Mouse (Mus musculus): ENCODE data around the gene Tmem30a. TPM values are rescaled to one million over a fixed set of nuclear protein-coding genes. Genes with fewer than 3 reads are reported as not detected.

Gene Tmem30a
- polyA plus RNA-seq, 1 experiment from 2014 or later, result 98.0 TPM

DNA sequence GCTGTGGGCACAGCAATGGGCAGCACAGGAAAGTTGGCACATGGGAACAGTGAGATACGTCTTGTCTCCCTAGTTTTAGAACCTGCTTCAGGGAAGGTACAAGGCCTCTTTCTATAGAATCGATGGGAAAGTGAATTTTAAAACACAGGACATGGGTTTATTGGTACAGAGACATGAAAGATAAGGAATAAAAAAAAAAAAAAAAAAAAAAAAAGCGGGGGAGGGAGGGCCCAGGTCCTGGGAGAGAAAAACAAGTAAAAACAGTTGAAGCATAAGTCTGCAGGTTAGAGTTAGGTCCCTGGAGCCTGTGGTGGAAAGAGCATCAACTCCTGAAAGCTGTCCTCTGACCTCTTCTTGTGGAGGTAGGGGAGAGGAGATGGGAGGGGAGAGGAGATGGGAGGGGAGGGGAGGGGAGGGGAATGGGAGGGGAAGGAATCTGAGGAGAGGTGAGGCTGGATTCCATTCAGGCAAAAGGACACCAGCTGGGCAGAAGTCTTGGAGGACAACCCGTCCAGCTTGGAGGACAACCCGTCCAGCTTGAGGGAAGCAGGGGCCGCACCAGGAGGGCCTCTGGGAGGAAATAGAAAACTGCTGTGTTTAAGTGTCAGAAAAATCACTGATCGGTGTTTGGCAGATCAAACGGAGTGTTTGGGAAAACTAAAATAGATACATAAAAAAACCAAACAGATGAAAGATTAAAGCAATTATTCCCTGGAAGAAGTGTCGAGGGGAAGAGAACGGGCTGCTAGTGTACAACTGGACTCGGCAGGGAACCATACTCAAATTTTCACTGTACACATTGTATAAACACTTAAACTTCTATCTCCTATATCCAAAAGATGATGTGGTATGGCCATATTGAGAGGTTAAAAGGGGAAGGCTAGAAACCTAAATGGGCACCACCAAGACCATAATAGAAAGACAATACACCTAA lies 17.9 kb upstream of the Tmem30a start:
- 74% methylated on average over 10 of the region's 11 CpGs for WGBS
- Histone ChIP-seq H3K27me3 (ENCODE audit: insufficient read depth, low read length) (no peaks in the 10 kb centered on the region), H3K9ac (ENCODE audit: low read depth, low read length) (no peak overlapping the region), H3K36me3 (ENCODE audit: insufficient read depth, low read length) (no peaks in the 10 kb centered on the region), H3K4me3 (replicated peaks; ENCODE audit: low read depth, low read length) (no peak overlapping the region), H3K4me1 (replicated peaks; ENCODE audit: insufficient read depth, low read length) (no peaks in the 10 kb centered on the region), H3K27ac (no peak overlapping the region), H3K9me3 (replicated peaks; ENCODE audit: low read length) (no peaks in the 10 kb centered on the region), H3K4me2 (ENCODE audit: low read length) (no peak overlapping the region)
- no peak for ATAC-seq (replicated peaks; ENCODE audit: low FRiP score, low read depth)
- no peak for TF ChIP-seq CTCF (IDR thresholded peaks at IDR 0.05; ENCODE audit: low read depth)
- no peak for DNase-seq (ENCODE audit: low spot score)

DNA sequence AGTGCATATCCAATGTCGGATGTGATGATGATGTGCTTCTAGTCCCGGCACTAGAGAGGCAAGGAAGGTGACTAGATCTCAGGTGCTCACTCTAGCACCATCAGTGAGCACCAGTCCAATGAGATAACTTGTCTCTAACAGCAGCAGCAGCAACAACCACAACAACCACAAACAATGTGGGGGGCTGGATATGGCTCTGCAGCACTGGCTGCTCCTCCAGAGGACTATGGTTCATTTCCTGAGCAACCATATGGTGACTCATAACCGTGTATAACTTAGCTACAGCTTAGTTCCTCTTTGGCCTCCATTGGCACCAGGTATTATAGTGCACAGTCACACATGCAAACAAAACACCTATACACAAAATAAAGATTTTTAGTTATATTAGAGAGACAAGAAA lies 17.2 kb upstream of the Tmem30a start:
- Histone ChIP-seq H3K4me3 (replicated peaks; ENCODE audit: low read depth, low read length) (no peak overlapping the region), H3K9me3 (replicated peaks; ENCODE audit: low read length) (no peaks in the 10 kb centered on the region), H3K27ac (no peak overlapping the region), H3K4me2 (ENCODE audit: low read length) (no peak overlapping the region), H3K27me3 (ENCODE audit: insufficient read depth, low read length) (no peaks in the 10 kb centered on the region), H3K36me3 (ENCODE audit: insufficient read depth, low read length) (no peaks in the 10 kb centered on the region), H3K9ac (ENCODE audit: low read depth, low read length) (no peak overlapping the region), H3K4me1 (replicated peaks; ENCODE audit: insufficient read depth, low read length) (no peaks in the 10 kb centered on the region)
- DNase-seq (ENCODE audit: low spot score), result no peak
- ATAC-seq (replicated peaks; ENCODE audit: low FRiP score, low read depth), result no peak
- TF ChIP-seq CTCF (IDR thresholded peaks at IDR 0.05; ENCODE audit: low read depth), result no peak
- 73% methylated on average over 3 of the region's 3 CpGs for WGBS

DNA sequence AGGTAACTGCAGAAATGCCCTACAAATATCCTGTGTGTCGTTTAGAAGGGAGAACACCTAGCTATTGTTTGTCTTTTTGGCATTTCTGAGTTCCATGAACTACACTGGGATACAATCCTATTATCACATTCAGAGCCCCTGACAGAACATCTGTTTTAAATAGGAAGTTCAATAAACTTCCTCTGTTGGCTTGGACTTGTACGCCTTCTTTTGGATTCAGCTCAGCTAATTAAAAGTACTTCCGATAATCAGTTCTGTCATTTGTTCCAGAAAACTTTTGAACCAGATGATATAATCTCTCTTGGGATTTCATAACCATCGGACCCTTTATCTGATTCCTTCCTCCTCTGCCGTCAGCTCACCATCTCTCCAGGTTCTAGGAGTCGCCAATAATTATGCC lies 16.1 kb upstream of the Tmem30a start:
- H3K4me3 ChIP-seq (replicated peaks; ENCODE audit: low read depth, low read length), result no peak overlapping the region
- 58% methylated on average over 6 of the region's 6 CpGs for WGBS
- no peaks in the 10 kb centered on the region for H3K9me3 ChIP-seq (replicated peaks; ENCODE audit: low read length)
- no peak for DNase-seq (ENCODE audit: low spot score)
- ATAC-seq (replicated peaks; ENCODE audit: low FRiP score, low read depth), result no peak
- H3K9ac ChIP-seq (ENCODE audit: low read depth, low read length), result no peak overlapping the region
- H3K4me2 ChIP-seq (ENCODE audit: low read length), result no peak overlapping the region
- no peak overlapping the region for H3K27ac ChIP-seq
- no peaks in the 10 kb centered on the region for H3K36me3 ChIP-seq (ENCODE audit: insufficient read depth, low read length)
- no peaks in the 10 kb centered on the region for H3K4me1 ChIP-seq (replicated peaks; ENCODE audit: insufficient read depth, low read length)
- no peaks in the 10 kb centered on the region for H3K27me3 ChIP-seq (ENCODE audit: insufficient read depth, low read length)
- no peak for TF ChIP-seq CTCF (IDR thresholded peaks at IDR 0.05; ENCODE audit: low read depth)

DNA sequence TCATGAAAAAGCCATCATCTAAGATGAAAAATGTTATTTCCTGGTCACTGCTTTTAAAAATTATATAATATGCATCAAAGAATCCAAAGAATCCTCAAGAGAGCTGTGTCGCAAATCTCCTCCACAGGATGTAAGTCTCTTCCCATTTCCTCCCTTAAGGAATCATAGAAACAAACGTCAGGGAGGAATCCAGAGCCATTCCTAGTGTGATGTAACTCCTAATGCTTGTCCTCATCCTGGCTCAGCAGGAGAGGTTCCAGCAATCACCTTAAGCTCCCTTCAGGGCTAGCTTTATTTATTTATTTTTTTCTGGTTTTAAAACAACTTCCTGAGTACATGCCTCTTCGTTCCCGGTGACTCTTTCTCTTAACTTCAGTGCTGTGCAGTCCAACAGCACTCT lies 13.9 kb upstream of the Tmem30a start:
- no peak for TF ChIP-seq CTCF (IDR thresholded peaks at IDR 0.05; ENCODE audit: low read depth)
- no peaks in the 10 kb centered on the region for H3K9me3 ChIP-seq (replicated peaks; ENCODE audit: low read length)
- no peak overlapping the region for H3K9ac ChIP-seq (ENCODE audit: low read depth, low read length)
- no peak overlapping the region for H3K27ac ChIP-seq
- WGBS, result 48% methylated on average over 4 of the region's 4 CpGs
- DNase-seq (ENCODE audit: low spot score) (peak; percentile 31), ATAC-seq (replicated peaks; ENCODE audit: low FRiP score, low read depth) (no peak)
- H3K4me2 ChIP-seq (ENCODE audit: low read length), result no peak overlapping the region
- H3K36me3 ChIP-seq (ENCODE audit: insufficient read depth, low read length), result no peaks in the 10 kb centered on the region
- no peak overlapping the region for H3K4me3 ChIP-seq (replicated peaks; ENCODE audit: low read depth, low read length)
- H3K4me1 ChIP-seq (replicated peaks; ENCODE audit: insufficient read depth, low read length), result no peaks in the 10 kb centered on the region
- H3K27me3 ChIP-seq (ENCODE audit: insufficient read depth, low read length), result no peaks in the 10 kb centered on the region

DNA sequence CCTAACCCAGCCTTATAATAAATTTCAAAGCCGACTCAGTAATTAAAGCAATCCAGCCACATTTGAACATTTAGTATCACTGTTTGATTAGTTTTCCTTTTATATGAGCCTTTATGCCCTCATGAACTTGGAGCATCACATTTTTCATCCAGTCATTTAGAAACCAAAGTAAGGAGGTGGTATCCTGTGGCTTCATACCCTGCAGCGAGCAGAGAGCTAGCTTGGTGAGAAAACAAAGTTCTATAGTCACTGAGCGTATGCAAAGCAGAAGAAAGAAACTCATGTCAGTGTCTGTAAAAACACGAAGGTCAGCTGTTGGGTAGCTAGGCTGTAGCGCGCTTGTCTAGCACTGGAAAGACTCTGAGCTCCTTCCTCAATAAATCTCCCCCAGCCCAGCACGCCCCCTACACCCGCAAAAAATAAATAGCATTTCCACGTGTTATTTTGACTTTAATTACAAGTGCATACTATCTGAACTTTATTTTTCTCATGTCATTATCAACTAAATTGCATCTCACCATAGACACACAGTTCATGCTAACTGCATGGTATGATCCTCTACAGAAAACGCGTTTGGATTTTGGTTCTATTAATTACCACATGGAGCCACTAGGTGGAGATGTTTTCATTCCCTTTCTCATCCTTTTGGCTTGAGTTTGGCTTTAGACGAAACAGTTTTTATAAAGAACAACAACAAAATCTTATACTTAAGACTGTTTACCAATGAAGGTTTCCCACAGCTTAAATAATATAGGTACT lies 13.2 kb upstream of the Tmem30a start:
- H3K4me1 ChIP-seq (replicated peaks; ENCODE audit: insufficient read depth, low read length), result no peaks in the 10 kb centered on the region
- H3K36me3 ChIP-seq (ENCODE audit: insufficient read depth, low read length), result no peaks in the 10 kb centered on the region
- no peak for ATAC-seq (replicated peaks; ENCODE audit: low FRiP score, low read depth)
- no peak overlapping the region for H3K4me3 ChIP-seq (replicated peaks; ENCODE audit: low read depth, low read length)
- no peak overlapping the region for H3K4me2 ChIP-seq (ENCODE audit: low read length)
- DNase-seq (ENCODE audit: low spot score), result peak; percentile 84
- H3K9me3 ChIP-seq (replicated peaks; ENCODE audit: low read length), result no peaks in the 10 kb centered on the region
- H3K27me3 ChIP-seq (ENCODE audit: insufficient read depth, low read length), result no peaks in the 10 kb centered on the region
- H3K9ac ChIP-seq (ENCODE audit: low read depth, low read length), result no peak overlapping the region
- peak; percentile 87 for TF ChIP-seq CTCF (IDR thresholded peaks at IDR 0.05; ENCODE audit: low read depth)
- H3K27ac ChIP-seq, result no peak overlapping the region
- 34% methylated on average over 12 of the region's 12 CpGs for WGBS

DNA sequence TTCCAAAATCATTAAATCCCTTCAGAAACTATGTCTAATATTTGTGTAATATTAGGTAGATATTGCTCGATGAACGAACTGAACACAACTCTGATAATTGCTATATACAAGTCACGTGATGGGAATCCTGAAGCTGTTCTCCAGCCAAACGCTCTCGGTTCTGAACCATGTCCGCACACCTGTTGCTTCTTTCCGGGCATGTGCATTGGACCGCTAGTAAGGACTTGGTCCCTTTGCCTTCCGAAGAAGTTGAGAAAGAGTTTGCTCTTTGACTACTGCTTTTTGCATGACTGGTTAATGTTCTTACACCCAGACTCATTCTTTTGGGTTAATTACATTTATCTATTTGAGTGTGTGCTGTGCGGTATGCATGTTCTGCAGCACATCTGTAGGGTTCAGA lies 12.1 kb upstream of the Tmem30a start:
- no peaks in the 10 kb centered on the region for H3K4me1 ChIP-seq (replicated peaks; ENCODE audit: insufficient read depth, low read length)
- no peak for TF ChIP-seq CTCF (IDR thresholded peaks at IDR 0.05; ENCODE audit: low read depth)
- H3K9me3 ChIP-seq (replicated peaks; ENCODE audit: low read length), result no peaks in the 10 kb centered on the region
- no peak overlapping the region for H3K27ac ChIP-seq
- 88% methylated on average over 10 of the region's 10 CpGs for WGBS
- no peaks in the 10 kb centered on the region for H3K36me3 ChIP-seq (ENCODE audit: insufficient read depth, low read length)
- DNase-seq (ENCODE audit: low spot score) (no peak), ATAC-seq (replicated peaks; ENCODE audit: low FRiP score, low read depth) (no peak)
- no peak overlapping the region for H3K4me2 ChIP-seq (ENCODE audit: low read length)
- no peaks in the 10 kb centered on the region for H3K27me3 ChIP-seq (ENCODE audit: insufficient read depth, low read length)
- H3K4me3 ChIP-seq (replicated peaks; ENCODE audit: low read depth, low read length), result no peak overlapping the region
- no peak overlapping the region for H3K9ac ChIP-seq (ENCODE audit: low read depth, low read length)

Measured in kidney, postnatal 0 days (tissue).